ENCODE assay signal across 9 mouse cellular contexts in the genomic region with DNA sequence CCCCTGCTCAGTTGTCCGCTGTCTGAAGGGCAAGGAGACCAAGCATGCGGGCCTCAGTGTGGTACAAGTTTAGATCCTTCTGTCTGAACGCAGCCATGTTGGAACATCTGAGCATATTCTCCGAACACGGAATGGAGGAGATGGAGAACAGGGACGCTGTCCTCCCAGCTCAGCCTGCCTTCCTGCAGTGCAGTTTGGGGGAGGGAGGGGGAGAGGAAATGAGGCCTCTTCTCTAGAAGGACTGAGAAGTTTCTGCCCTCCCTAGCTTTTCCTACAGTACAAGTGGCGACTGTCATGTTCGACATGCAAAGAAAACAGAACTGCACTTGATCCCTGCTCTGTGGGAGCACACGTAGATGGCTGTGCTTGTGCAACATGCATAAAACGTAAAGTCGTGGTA.
DNase-seq lines count a peak whose midpoint lies in the region; ATAC-seq and TF ChIP-seq lines count a peak whose summit lies in the region.
"Had no signal": no experiment of that assay in that cellular context is flagged by ENCODE, and none has a peak within 500 bp of the region (broad histone marks: within the 10 kb centered on the region; RNA-seq: fewer than 3 reads in every experiment).

No protein-coding gene starts in this region.

- H3K9me3 ChIP-seq in heart, embryonic 16.5 days (replicated peaks; ENCODE audit: control insufficient read depth, low read length) = no peaks in the 10 kb centered on the region
- no peaks in the 10 kb centered on the region for H3K9me3 ChIP-seq in forebrain, postnatal 0 days (ENCODE audit: low read length)
- no peaks in the 10 kb centered on the region for H3K9me3 ChIP-seq in liver, embryonic 12.5 days (replicated peaks)

- H3K4me3 ChIP-seq in heart, embryonic 16.5 days (ENCODE audit: low read length) = peak overlapping the region; percentile 17
- H3K4me3 ChIP-seq in forebrain, postnatal 0 days (ENCODE audit: low read depth, low read length) = no peak overlapping the region
- no peak overlapping the region; the same call in 1 of the 2 replicates for H3K4me3 ChIP-seq in liver, embryonic 12.5 days

- no peak for DNase-seq in heart, adult 9 months (ENCODE audit: low spot score in 2 of 2)
- peak; percentile 11 for DNase-seq in brain, adult 2 months (ENCODE audit: low read depth, low spot score)
- DNase-seq in forebrain, postnatal 0 days = no peak
- DNase-seq in right cerebral cortex, adult 18-20 months = no peak
- no peak for DNase-seq in ovary, postnatal 36 days (ENCODE audit: low spot score)
- DNase-seq in layer of hippocampus, postnatal 10 days (ENCODE audit: low spot score in 2 of 2) = no peak
- DNase-seq: adrenal gland, postnatal 25 days had no signal

- peak overlapping the region; percentile 45 for H3K4me2 ChIP-seq in heart, embryonic 16.5 days (ENCODE audit: low read depth, low read length)
- no peak overlapping the region for H3K4me2 ChIP-seq in forebrain, postnatal 0 days (ENCODE audit: low read depth)
- H3K4me2 ChIP-seq in liver, embryonic 12.5 days = peak overlapping the region; percentile 42

- TF ChIP-seq CTCF in forebrain, postnatal 0 days (IDR thresholded peaks at IDR 0.05; ENCODE audit: low read depth) = no peak

- H3K9ac ChIP-seq in heart, embryonic 16.5 days (ENCODE audit: low read length) = peak overlapping the region; percentile 37; the same call in 1 of the 2 replicates
- H3K9ac ChIP-seq in forebrain, postnatal 0 days = no peak overlapping the region
- H3K9ac ChIP-seq in liver, embryonic 12.5 days = no peak overlapping the region

- peaks cover 6% of the 10 kb centered on the region; the same call in 1 of the 2 replicates for H3K27me3 ChIP-seq in heart, embryonic 16.5 days (ENCODE audit: control insufficient read depth, insufficient read depth, low read length)
- no peaks in the 10 kb centered on the region for H3K27me3 ChIP-seq in forebrain, postnatal 0 days (ENCODE audit: insufficient read depth, low read length)
- 0 out of 2 replicates have a peak, but pooled peaks cover 3% of the 10 kb centered on the region for H3K27me3 ChIP-seq in liver, embryonic 12.5 days (replicated peaks)

- ATAC-seq in heart, embryonic 16.5 days (replicated peaks; ENCODE audit: extremely low read depth, insufficient read depth, low FRiP score) = peak; percentile 18; the same call in 1 of the 2 replicates
- peak; percentile 16; the same call in 1 of the 2 replicates for ATAC-seq in forebrain, postnatal 0 days
- no peak for ATAC-seq in liver, embryonic 12.5 days

- H3K27ac ChIP-seq in heart, embryonic 16.5 days (ENCODE audit: low read length) = no peak overlapping the region
- H3K27ac ChIP-seq in forebrain, postnatal 0 days (ENCODE audit: low read depth, low read length) = no peak overlapping the region
- H3K27ac ChIP-seq in liver, embryonic 12.5 days = no peak overlapping the region

- WGBS in heart, embryonic 16.5 days = 33% methylated on average over 11 of the region's 11 CpGs
- 55% methylated on average over 11 of the region's 11 CpGs for WGBS in forebrain, postnatal 0 days
- WGBS in liver, embryonic 12.5 days (ENCODE audit: insufficient replicate concordance) = 19% methylated on average over 11 of the region's 11 CpGs

- no peaks in the 10 kb centered on the region for H3K36me3 ChIP-seq in heart, embryonic 16.5 days (ENCODE audit: control insufficient read depth, insufficient read depth)
- no peaks in the 10 kb centered on the region for H3K36me3 ChIP-seq in forebrain, postnatal 0 days (ENCODE audit: insufficient read depth)
- H3K36me3 ChIP-seq in liver, embryonic 12.5 days = no peaks in the 10 kb centered on the region

- peaks cover 10% of the 10 kb centered on the region; the same call in 1 of the 2 replicates for H3K4me1 ChIP-seq in heart, embryonic 16.5 days (ENCODE audit: control insufficient read depth, insufficient read depth, low read length)
- no peaks in the 10 kb centered on the region for H3K4me1 ChIP-seq in forebrain, postnatal 0 days (ENCODE audit: insufficient read depth)
- H3K4me1 ChIP-seq in liver, embryonic 12.5 days = peaks cover 16% of the 10 kb centered on the region
